24 mouse cellular contexts compared by ENCODE assay signal in genomic region chr10:95404774-95405173, GRCm38 (mm10).
"Had no signal": no experiment of that assay in that cellular context is flagged by ENCODE, and none has a peak within 500 bp of the region (broad histone marks: within the 10 kb centered on the region; RNA-seq: fewer than 3 reads in every experiment).

No protein-coding gene starts in this region.

- H3K27ac ChIP-seq: hindbrain, embryonic 13.5 days; hindbrain, embryonic 15.5 days; hindbrain, postnatal 0 days; kidney, embryonic 15.5 days; kidney, postnatal 0 days; limb, embryonic 13.5 days; limb, embryonic 15.5 days; liver, embryonic 12.5 days; liver, embryonic 14.5 days had no signal

- H3K4me3 ChIP-seq: hindbrain, embryonic 13.5 days; hindbrain, embryonic 15.5 days; kidney, embryonic 15.5 days; limb, embryonic 13.5 days; limb, embryonic 15.5 days; liver, embryonic 12.5 days had no signal

- H3K9me3 ChIP-seq: hindbrain, embryonic 13.5 days; hindbrain, embryonic 15.5 days; kidney, embryonic 15.5 days; limb, embryonic 13.5 days; limb, embryonic 15.5 days; liver, embryonic 12.5 days had no signal

- H3K4me2 ChIP-seq: heart, embryonic 11.5 days; hindbrain, embryonic 13.5 days; hindbrain, embryonic 15.5 days; kidney, embryonic 15.5 days; limb, embryonic 13.5 days; limb, embryonic 15.5 days; liver, embryonic 12.5 days had no signal

- H3K4me1 ChIP-seq: hindbrain, embryonic 15.5 days; liver, embryonic 12.5 days had no signal

- H3K27me3 ChIP-seq: hindbrain, embryonic 13.5 days; hindbrain, embryonic 15.5 days; limb, embryonic 15.5 days had no signal

- H3K36me3 ChIP-seq: hindbrain, embryonic 15.5 days; kidney, embryonic 15.5 days; limb, embryonic 13.5 days; limb, embryonic 15.5 days; liver, embryonic 12.5 days had no signal

- DNase-seq: gastrocnemius, postnatal 14 days; gastrocnemius, postnatal 36 days; heart, adult 18-20 months; heart, postnatal 14 days; heart, postnatal 36 days; kidney, adult 11 months; kidney, adult 2 months; kidney, adult 9 months; kidney, postnatal 14 days; kidney, postnatal 36 days; layer of hippocampus, adult 9-11 months; layer of hippocampus, postnatal 36 days; left cerebral cortex, postnatal 4 days had no signal

- H3K9ac ChIP-seq: hindbrain, embryonic 13.5 days; hindbrain, embryonic 15.5 days; kidney, embryonic 15.5 days; limb, embryonic 13.5 days; limb, embryonic 15.5 days; liver, embryonic 12.5 days; liver, embryonic 14.5 days had no signal

- ATAC-seq: hindbrain, postnatal 0 days; intestine, embryonic 16.5 days; liver, embryonic 12.5 days had no signal
